Mouse (Mus musculus): ENCODE measurements at regions not wholly inside any gene's neighbourhood (a gene's known extent, or its start where the extent isn't known, plus 50 kb on each side); places are given as distances from the start of the nearest gene placed in this dataset.

DNA sequence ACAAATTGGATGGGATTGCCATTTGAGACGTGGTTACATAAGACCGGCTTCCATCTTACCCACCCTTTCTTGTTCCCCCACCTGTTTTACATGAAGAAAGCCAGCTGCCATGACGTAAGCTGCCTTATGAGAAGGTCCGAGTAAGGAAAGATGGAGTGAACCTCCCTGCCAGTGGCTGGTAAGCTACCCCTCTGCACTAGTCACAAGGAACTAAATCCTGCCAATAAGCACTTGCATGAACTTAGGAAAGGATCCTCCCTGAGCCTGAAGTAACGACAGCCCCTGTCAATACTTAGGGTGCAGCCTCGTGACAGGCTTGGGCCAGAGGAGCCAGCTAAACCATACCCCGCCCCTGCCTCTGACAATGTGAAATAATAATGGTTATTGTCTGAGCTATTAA is 62.8 kb upstream of the Gm47985 start:
- in situ Hi-C loops (cut with MboI): no loop called here

DNA sequence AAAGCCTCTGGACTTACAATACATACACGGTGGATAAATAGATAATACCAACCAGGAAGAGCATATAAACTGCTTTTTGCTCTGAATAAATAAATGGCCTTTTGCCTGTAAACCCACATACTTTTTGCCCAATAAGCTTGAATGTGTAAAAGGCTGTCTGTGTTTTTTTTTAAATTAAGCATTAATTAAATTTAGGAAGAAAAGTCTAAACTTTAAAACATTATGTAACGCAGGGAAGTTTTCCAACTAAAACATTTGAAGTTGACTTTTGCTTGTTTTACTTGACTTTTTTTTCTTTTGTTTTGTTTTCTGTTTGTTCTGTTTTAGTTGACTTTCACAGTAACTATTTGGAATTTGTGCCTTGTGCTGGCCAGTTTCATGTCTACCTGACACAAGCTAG is 60.7 kb upstream of the Gm47985 start:
- in situ Hi-C loops (cut with MboI): no loop called here

DNA sequence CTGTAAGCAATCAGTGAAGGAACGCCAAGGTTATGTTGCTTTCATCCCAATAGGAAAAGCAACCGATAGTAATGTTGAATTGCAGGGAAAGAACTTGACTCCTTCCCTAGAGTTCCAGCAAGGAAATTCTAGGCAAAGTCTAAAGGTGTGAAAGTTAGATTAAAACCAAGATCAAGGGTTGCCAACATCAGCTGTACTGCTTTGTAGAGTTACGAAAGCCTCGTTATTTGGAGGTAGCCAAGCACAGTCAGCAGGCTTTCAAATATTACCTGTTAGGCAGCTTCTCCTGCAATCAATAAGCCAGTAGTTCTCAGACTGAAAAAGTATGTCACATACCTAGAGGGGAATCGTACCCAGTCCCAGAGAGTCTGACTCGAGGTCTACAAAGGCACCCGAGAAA is 58.4 kb upstream of the Gm47985 start:
- in situ Hi-C loops (cut with MboI): no loop called here

DNA sequence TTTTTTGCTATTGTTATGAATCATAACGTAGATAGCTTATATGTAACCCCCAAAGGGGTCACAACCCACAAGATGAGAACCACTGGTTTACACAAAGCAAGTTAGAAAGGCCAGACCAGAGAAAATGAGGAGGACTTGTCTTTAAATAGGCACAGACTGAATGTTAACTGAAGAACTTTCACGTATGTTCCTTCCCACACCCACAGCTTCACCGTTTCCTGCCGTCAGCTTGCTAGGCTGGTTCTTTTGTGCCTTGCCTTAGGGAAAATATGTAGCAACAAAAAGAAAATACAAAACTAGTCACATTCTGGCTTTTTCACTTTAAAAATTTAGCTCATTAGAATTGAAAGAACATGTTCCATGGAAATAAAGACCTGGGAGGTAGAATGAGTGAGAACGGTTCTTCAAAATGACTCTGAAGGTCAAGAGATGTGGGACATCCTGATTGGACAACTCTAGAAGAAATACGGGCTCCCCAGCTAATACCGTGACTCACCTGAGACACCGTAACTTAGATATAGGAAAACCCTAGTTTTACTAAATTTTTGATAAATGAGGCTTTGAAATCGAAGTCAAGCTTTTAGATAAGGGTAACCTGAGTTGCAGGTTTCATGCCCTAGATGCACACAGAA is 57.2 kb upstream of the Gm47985 start:
- in situ Hi-C loops (cut with MboI): no loop called here

DNA sequence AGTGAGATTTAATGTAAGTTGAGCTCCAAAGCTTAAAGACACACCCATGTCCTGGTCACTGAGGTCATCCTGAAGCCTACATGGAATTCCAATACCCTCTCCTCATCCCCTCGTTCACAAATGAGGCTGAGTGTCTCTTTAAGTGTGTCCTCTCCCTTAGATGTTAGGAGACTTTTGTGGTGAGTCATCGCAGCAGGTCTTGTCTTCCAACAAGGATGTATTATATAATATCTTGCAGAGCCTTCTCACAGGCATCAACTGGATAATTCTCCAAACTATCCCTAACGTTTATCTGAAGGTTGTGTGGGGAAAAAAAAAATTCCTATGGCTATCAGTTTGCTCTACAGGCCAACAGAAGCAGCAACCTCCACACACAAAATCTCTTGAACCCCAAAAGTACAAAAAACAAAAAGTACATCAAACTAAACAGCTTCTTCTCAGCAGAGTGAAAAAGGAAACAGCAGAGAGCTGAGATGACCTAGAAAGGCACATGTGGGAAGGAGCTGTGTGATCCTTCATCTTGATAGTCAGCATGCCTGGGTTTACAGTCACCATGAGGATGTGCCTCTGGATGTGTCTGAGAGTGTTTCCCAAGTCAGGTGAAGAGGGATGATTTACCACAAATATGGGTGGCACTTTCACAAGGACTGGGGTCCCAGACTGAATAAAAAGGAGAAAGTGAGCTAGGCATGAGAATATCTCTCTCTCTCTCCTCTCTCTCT is 56.4 kb upstream of the Gm47985 start:
- in situ Hi-C loops (cut with MboI): no loop called here

DNA sequence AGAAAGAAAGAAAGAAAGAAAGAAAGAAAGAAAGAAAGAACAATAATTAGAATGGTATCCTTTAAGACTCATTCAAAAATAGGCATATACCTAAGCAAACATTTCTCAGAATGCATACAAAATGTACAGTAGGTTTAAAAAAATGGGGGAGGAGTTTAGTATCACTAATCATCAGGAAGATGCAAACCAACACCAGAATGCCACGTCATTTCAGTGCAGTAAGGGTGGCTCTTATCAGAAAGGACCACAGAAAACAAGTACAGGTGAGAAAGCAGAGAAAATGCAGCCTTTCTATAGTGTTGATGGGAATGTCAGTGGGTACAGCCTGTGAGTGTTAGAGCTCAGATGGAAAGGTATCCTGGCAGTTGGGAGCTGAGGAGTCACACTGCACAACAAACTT is 55.6 kb upstream of the Gm47985 start:
- in situ Hi-C loops (cut with MboI): no loop called here

DNA sequence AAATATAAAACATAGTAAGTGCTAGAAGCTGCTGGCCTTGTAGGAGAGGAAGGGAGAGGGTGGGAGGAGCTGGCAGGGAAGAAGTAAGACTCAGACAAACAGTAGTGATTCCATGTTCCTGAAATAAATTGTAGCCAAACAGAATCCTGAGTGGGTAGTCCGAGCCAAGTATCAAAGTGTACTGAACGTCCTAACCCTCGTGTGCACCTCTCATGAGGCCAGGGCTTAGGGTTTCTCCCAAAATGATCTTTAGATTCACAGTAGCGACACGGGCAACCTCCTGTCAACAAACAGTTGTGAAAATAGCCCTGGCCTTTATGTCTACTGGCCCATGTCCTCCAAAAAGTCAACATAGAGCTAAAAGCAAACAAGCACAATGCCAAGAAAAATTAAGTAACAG is 54.3 kb upstream of the Gm47985 start:
- in situ Hi-C loops (cut with MboI): no loop called here

DNA sequence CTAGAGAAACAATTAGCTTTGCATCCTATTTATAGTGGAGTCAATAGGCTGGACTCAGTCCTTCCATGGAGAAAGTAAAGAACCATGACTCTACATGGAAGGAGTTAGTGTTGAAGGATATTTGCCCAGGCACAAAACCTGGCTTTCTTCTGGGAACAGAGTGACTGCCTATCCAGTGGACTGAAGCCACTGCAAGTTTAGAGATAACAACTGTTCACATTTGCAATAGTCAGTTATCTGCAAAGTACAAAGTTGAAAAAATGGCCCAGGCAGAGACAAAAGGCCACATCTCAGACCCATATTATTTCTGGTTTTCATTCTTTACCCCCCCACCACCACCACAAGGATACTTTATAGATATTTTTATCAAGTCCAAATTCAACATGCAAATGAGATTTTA is 53.4 kb upstream of the Gm47985 start:
- in situ Hi-C loops (cut with MboI): no loop called here

DNA sequence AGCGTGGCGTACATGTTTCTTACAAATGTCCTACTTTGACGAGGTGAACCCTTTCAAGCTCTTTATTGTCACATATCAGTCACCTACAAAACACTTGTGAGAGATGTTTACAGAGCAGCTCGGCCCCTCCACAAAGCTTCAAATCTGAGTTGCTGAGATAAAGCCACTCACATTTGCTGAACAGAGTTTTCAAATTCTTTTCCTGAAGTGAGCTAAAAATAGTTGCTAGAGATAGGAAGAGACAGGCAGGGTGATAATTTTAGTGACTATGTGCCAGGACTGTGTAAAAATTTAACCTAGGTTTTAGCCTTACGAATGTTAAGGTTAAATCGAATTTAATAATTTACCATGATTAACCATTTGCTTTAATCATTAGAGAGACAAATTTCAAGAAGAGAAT is 52.3 kb upstream of the Gm47985 start:
- in situ Hi-C loops (cut with MboI): no loop called here

DNA sequence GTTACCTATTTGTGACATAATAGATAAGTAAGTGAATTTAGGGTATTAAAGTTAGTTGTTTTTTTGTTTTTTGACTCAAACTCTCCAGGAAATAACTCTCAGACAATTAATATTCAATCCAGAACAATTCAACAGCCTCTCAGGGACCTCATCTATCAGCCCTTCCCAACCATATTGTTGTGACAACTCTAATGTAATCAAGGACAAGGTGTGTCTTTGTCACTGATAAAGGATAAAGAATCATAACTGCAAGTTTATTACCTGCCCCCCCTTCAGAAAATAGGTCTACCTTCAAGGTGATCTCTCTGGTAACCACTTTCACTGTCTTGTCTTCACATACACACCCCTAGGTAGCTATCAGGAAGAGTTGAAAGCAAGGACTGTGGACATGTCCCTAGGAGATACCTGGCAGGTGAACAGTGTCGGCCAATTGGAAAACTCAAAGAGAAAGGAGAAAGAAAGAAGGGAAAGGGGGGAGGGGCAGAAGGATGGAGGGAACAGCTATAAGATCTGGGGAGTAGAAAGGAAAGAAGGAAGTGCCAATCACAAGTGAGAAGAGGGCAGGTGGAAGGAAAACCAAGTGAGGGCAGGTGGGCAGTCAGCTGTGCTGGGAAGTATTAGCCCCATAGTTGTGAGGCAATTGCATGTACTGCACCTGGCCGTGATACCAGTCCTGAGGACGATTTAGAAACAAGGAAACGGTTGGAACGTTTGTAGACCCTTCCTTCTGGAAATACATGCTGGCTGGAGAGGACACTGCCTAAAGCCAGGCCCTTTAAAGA is 51.3 kb upstream of the Gm47985 start:
- in situ Hi-C loops (cut with MboI): no loop called here

DNA sequence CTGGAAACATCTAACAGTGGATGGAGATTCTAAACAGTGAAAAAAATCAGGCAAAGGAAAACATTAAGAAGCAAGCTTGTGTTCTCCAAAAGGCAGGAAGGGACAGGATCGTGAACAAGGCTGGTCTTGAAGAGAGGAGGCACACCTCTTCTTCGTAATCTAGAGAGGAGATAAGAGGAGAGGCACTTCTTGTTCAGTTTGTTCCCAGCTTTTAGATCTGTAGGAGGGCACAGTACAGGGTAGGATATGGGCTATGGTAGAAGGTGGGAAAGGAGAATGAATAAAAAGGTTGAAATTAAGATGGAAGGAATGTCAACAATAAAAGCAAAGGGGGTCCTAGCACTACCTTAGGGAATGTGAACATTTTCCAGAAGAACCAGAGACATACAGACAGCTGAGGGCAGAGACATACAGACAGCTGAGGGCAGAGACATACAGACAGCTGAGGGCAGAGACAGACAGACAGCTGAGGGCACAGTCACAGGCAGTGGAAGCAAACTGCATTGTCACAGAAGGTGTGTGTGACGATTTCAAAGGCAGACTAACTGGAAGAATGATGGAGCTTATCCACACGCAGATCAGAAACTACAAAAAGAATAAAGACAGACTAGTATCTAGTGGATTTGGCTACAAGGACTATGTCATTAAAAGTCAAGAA is 50.6 kb upstream of the Gm47985 start:
- in situ Hi-C loops (cut with MboI): no loop called here

All from mature B cell (primary cell).